Mouse (Mus musculus) layer of hippocampus, adult 8-10 months (tissue): ENCODE results near the gene Engase. TPM values are rescaled to one million over a fixed set of nuclear protein-coding genes. Genes with fewer than 3 reads are reported as not detected.

ENCODE experiments used
- DNase-seq, 2 experiments: peaks; one replicate each; pipeline ENCODE4 v3.0.0; 2022; ENCODE audit warnings: low spot score in 2 of 2
- total RNA-seq, 4 experiments: library from RNA; stranded (reverse); gene quantifications; 2 replicates each; pipeline ENCODE4 v1.2.4; 2022

Gene Engase
- total RNA-seq, 4 experiments from 2014 or later, result 14.9 to 22.3 (median 19.0) TPM

GRCm38 (mm10) chr11:118520932-118521331, 44.3 kb downstream of the Engase start:
- DNase-seq, result no peak

GRCm38 (mm10) chr11:118523496-118524145, 47.0 kb downstream of the Engase start:
- no peak for DNase-seq

GRCm38 (mm10) chr11:118525059-118525458, 48.4 kb downstream of the Engase start:
- DNase-seq, result no peak

- no peak for DNase-seq
Measured at GRCm38 (mm10) chr11:118528761-118529160, 52.1 kb downstream of the Engase start.

- no peak for DNase-seq
Measured at GRCm38 (mm10) chr11:118530313-118530712, 53.7 kb downstream of the Engase start.

GRCm38 (mm10) chr11:118534382-118535092, 57.9 kb downstream of the Engase start:
- no peak for DNase-seq

GRCm38 (mm10) chr11:118538008-118538407, 61.4 kb downstream of the Engase start:
- DNase-seq, result no peak

Other genes with a start within 250 kb of the Engase start
- gene Cyth1, start 228.2 kb upstream of the Engase start, total RNA-seq, result 10 to 100 TPM; 84.7 to 96.8 (median 89.4) TPM
- 10 to 100 TPM; 28.7 to 33.8 (median 30.8) TPM for gene Usp36, start 186.6 kb upstream of the Engase start, total RNA-seq
- gene Cep295nl, start 134.3 kb upstream of the Engase start, total RNA-seq, result 1 to 10 TPM; 1.5 to 2.2 (median 2.1) TPM
- 100 to 1,000 TPM; 225 to 284 (median 259) TPM for gene Timp2, start 121.1 kb upstream of the Engase start, total RNA-seq
- 100 to 1,000 TPM in 1 of 4 experiments, 10 to 100 TPM in 3; 17.0 to 100 (median 50.4) TPM for gene Lgals3bp, start 74.7 kb upstream of the Engase start, total RNA-seq
- gene Cant1, start 57.7 kb upstream of the Engase start, total RNA-seq, result 10 to 100 TPM; 39.6 to 42.8 (median 41.1) TPM
- gene C1qtnf1, start 48.6 kb upstream of the Engase start, total RNA-seq, result 1 to 10 TPM; 3.1 to 6.0 (median 3.6) TPM